Mouse (Mus musculus): ENCODE data around the gene Togaram2. TPM values are rescaled to one million over a fixed set of nuclear protein-coding genes. Genes with fewer than 3 reads are reported as not detected.

Togaram2 gene
- polyA plus RNA-seq, 1 experiment from 2014 or later: 3.4 TPM

GRCm38 (mm10) chr17:71691361-71691875 is 18.4 kb downstream of the Togaram2 start:
- H3K9ac ChIP-seq (ENCODE audit: low read length): no peak overlapping the region
- H3K27me3 ChIP-seq (ENCODE audit: control insufficient read depth, insufficient read depth, low read depth, low read length): no peaks in the 10 kb centered on the region
- no peak overlapping the region for H3K4me3 ChIP-seq (ENCODE audit: low read length)
- H3K9me3 ChIP-seq (ENCODE audit: control insufficient read depth, low read length): no peaks in the 10 kb centered on the region
- H3K4me2 ChIP-seq (ENCODE audit: low read depth, low read length): no peak overlapping the region
- ATAC-seq (ENCODE audit: low read depth): 0 out of 2 replicates have a peak, but pooled peaks have one; percentile 13
- peaks cover 10% of the 10 kb centered on the region for H3K4me1 ChIP-seq (replicated peaks; ENCODE audit: control insufficient read depth, insufficient read depth, low read length)
- WGBS: 41% methylated on average over 11 of the region's 11 CpGs
- H3K36me3 ChIP-seq (ENCODE audit: control insufficient read depth, insufficient read depth, low read length): no peaks in the 10 kb centered on the region
- no peak overlapping the region for H3K27ac ChIP-seq (ENCODE audit: low read length)

- no peak overlapping the region for H3K4me3 ChIP-seq (ENCODE audit: low read length)
- H3K27ac ChIP-seq (ENCODE audit: low read length): no peak overlapping the region
- H3K36me3 ChIP-seq (ENCODE audit: control insufficient read depth, insufficient read depth, low read length): no peaks in the 10 kb centered on the region
- H3K27me3 ChIP-seq (ENCODE audit: control insufficient read depth, insufficient read depth, low read depth, low read length): no peaks in the 10 kb centered on the region
- H3K9me3 ChIP-seq (ENCODE audit: control insufficient read depth, low read length): no peaks in the 10 kb centered on the region
- 38% methylated on average over 5 of the region's 5 CpGs for WGBS
- H3K4me1 ChIP-seq (replicated peaks; ENCODE audit: control insufficient read depth, insufficient read depth, low read length): peaks cover 12% of the 10 kb centered on the region
- H3K9ac ChIP-seq (ENCODE audit: low read length): no peak overlapping the region
- peak; percentile 21; the same call in 1 of the 2 replicates for ATAC-seq (ENCODE audit: low read depth)
- no peak overlapping the region for H3K4me2 ChIP-seq (ENCODE audit: low read depth, low read length)
Observed at GRCm38 (mm10) chr17:71693313-71693712, 20.3 kb downstream of the Togaram2 start.

- H3K27me3 ChIP-seq (ENCODE audit: control insufficient read depth, insufficient read depth, low read depth, low read length): no peaks in the 10 kb centered on the region
- no peak for ATAC-seq (ENCODE audit: low read depth)
- H3K4me2 ChIP-seq (ENCODE audit: low read depth, low read length): no peak overlapping the region
- WGBS: 54% methylated on average over 8 of the region's 8 CpGs
- no peak overlapping the region for H3K9ac ChIP-seq (ENCODE audit: low read length)
- H3K4me3 ChIP-seq (ENCODE audit: low read length): no peak overlapping the region
- H3K4me1 ChIP-seq (replicated peaks; ENCODE audit: control insufficient read depth, insufficient read depth, low read length): peaks cover 12% of the 10 kb centered on the region
- no peaks in the 10 kb centered on the region for H3K36me3 ChIP-seq (ENCODE audit: control insufficient read depth, insufficient read depth, low read length)
- H3K27ac ChIP-seq (ENCODE audit: low read length): no peak overlapping the region
- H3K9me3 ChIP-seq (ENCODE audit: control insufficient read depth, low read length): no peaks in the 10 kb centered on the region
Observed at GRCm38 (mm10) chr17:71693780-71694179, 20.7 kb downstream of the Togaram2 start.

DNA sequence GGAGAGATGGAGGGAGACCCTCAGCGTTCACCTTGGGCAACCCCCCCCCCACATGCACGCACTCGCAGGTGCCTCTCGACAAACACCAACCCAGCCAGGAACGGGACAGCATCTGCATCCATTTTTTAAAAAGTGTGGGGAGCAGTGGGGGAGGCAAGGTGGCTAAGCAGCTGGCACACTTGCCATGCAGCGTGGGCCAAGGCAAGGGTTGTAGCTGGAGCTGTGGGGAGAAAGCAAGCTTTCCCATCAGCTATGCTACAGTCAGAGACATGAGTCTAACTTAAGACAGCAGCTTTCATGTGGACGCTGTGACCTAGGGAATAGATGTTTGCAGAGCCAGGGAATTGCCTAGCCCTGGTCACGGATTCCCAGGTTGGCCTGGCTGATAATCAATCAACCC is 22.1 kb downstream of the Togaram2 start:
- ATAC-seq (ENCODE audit: low read depth): no peak
- Histone ChIP-seq H3K4me2 (ENCODE audit: low read depth, low read length) (no peak overlapping the region), H3K27ac (ENCODE audit: low read length) (no peak overlapping the region), H3K4me3 (ENCODE audit: low read length) (no peak overlapping the region), H3K9me3 (ENCODE audit: control insufficient read depth, low read length) (no peaks in the 10 kb centered on the region), H3K9ac (ENCODE audit: low read length) (no peak overlapping the region), H3K36me3 (ENCODE audit: control insufficient read depth, insufficient read depth, low read length) (no peaks in the 10 kb centered on the region), H3K4me1 (replicated peaks; ENCODE audit: control insufficient read depth, insufficient read depth, low read length) (peaks cover 11% of the 10 kb centered on the region), H3K27me3 (ENCODE audit: control insufficient read depth, insufficient read depth, low read depth, low read length) (no peaks in the 10 kb centered on the region)
- WGBS: 84% methylated on average over 8 of the region's 8 CpGs

DNA sequence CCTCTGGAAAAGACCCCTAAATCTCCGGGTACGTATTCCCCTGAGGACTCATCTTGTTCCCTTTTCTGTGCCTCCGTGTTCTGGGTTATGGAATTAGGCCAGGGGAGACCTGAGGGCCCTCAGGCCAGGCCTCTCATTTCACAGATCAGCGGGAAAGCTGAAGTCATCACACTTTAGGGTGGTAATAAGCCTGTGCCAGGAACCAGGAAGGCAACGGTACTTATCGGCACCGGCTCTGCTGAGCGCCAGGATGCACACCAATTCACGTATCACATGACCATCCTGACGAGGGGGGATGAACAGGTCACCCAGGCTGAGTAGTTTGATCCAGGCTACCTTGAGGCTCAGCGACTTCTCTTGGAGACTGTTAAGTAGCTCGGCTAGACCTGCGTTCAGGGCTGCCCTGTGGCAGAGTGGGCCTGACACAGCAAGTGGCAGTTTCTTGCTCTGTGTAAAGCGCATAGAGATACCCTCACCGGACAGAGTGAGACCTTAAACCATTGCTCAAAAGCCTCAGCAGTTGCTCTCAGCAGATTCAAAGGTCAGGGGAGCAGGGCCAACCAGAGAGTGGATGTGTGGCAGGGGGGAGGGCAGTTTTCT is 22.8 kb downstream of the Togaram2 start:
- no peak for ATAC-seq (ENCODE audit: low read depth)

DNA sequence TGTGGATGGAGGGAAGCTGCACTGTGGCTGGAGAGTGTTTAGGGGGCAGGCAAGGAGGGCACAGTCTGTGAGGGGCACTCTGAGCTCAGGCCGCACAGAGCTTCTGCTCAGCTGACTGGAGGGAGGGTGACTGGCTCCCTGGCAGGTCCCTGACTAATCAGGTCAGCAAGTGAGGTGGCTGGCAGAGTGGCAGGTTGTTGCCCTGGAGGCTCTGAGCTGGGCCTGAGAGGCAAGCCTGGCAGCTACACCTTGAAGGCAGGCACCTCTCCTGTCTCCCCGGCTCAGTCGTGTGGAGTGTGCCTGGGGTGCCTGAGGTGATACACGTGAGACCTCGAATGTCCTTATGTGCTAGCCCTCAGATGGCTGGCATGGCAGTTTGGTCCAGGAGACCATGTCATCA is 23.3 kb downstream of the Togaram2 start:
- Histone ChIP-seq H3K4me3 (ENCODE audit: low read length) (no peak overlapping the region), H3K9me3 (ENCODE audit: control insufficient read depth, low read length) (no peaks in the 10 kb centered on the region), H3K27me3 (ENCODE audit: control insufficient read depth, insufficient read depth, low read depth, low read length) (no peaks in the 10 kb centered on the region), H3K4me2 (ENCODE audit: low read depth, low read length) (no peak overlapping the region), H3K4me1 (replicated peaks; ENCODE audit: control insufficient read depth, insufficient read depth, low read length) (peaks cover 4% of the 10 kb centered on the region; the same call in 1 of the 2 replicates), H3K27ac (ENCODE audit: low read length) (no peak overlapping the region), H3K36me3 (ENCODE audit: control insufficient read depth, insufficient read depth, low read length) (no peaks in the 10 kb centered on the region), H3K9ac (ENCODE audit: low read length) (no peak overlapping the region)
- no peak for ATAC-seq (ENCODE audit: low read depth)
- WGBS: 77% methylated on average over 5 of the region's 5 CpGs

More for the DNA sequence above, 22.8 kb downstream of the Togaram2 start:
- Histone ChIP-seq H3K4me2 (ENCODE audit: low read depth, low read length) (no peak overlapping the region), H3K4me3 (ENCODE audit: low read length) (no peak overlapping the region), H3K9ac (ENCODE audit: low read length) (no peak overlapping the region), H3K36me3 (ENCODE audit: control insufficient read depth, insufficient read depth, low read length) (no peaks in the 10 kb centered on the region), H3K27ac (ENCODE audit: low read length) (no peak overlapping the region), H3K27me3 (ENCODE audit: control insufficient read depth, insufficient read depth, low read depth, low read length) (no peaks in the 10 kb centered on the region), H3K9me3 (ENCODE audit: control insufficient read depth, low read length) (no peaks in the 10 kb centered on the region), H3K4me1 (replicated peaks; ENCODE audit: control insufficient read depth, insufficient read depth, low read length) (peaks cover 7% of the 10 kb centered on the region; the same call in 1 of the 2 replicates)
- 74% methylated on average over 15 of the region's 15 CpGs for WGBS

DNA sequence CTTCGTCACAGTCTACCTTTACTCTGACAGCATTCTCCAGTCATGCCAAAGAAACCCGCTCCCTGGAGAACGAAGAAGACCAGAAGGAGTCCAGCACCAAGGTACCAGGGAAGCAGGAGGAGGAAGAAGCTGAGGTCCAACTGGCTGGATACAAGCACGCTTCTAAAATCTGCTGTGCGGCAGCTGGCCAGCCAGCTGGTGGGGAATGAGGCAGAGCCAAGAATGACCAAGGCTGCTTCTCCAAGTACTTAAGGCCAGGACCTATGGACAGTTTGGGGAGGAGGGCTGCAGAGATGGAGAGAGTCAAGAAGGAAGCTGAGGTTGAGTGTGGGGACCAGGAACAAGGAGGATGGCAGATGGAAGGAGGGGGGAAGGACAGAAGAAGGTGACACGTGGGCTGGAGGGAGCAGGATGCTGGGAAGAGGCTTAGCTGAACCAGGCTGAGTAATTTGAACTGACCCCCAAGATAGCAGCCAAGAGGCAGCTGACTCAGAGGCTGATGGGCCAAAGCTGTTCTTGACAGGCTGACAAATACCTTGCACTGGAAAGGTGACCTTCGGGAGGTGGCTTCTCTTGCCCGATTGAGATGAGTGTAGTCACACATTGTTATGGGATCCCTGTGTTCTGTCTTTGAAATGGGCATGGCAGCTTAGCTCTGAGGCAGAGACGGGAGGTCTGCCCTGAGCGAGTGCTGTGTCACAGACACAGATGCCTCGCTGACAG is 25.0 kb downstream of the Togaram2 start:
- Histone ChIP-seq H3K9ac (ENCODE audit: low read length) (no peak overlapping the region), H3K9me3 (ENCODE audit: control insufficient read depth, low read length) (no peaks in the 10 kb centered on the region), H3K36me3 (ENCODE audit: control insufficient read depth, insufficient read depth, low read length) (no peaks in the 10 kb centered on the region), H3K4me3 (ENCODE audit: low read length) (no peak overlapping the region), H3K4me1 (replicated peaks; ENCODE audit: control insufficient read depth, insufficient read depth, low read length) (0 out of 2 replicates have a peak, but pooled peaks cover 2% of the 10 kb centered on the region), H3K27ac (ENCODE audit: low read length) (no peak overlapping the region), H3K4me2 (ENCODE audit: low read depth, low read length) (no peak overlapping the region), H3K27me3 (ENCODE audit: control insufficient read depth, insufficient read depth, low read depth, low read length) (no peaks in the 10 kb centered on the region)
- ATAC-seq (ENCODE audit: low read depth): peak; percentile 41
- 58% methylated on average over 11 of the region's 11 CpGs for WGBS

- H3K4me3 ChIP-seq (ENCODE audit: low read length): no peak overlapping the region
- H3K9me3 ChIP-seq (ENCODE audit: control insufficient read depth, low read length): no peaks in the 10 kb centered on the region
- no peaks in the 10 kb centered on the region for H3K36me3 ChIP-seq (ENCODE audit: control insufficient read depth, insufficient read depth, low read length)
- WGBS: 39% methylated on average over 11 of the region's 11 CpGs
- H3K9ac ChIP-seq (ENCODE audit: low read length): no peak overlapping the region
- no peaks in the 10 kb centered on the region for H3K27me3 ChIP-seq (ENCODE audit: control insufficient read depth, insufficient read depth, low read depth, low read length)
- no peak overlapping the region for H3K4me2 ChIP-seq (ENCODE audit: low read depth, low read length)
- peak; percentile 66; the same call in 1 of the 2 replicates for ATAC-seq (ENCODE audit: low read depth)
- H3K4me1 ChIP-seq (replicated peaks; ENCODE audit: control insufficient read depth, insufficient read depth, low read length): 0 out of 2 replicates have a peak, but pooled peaks cover 2% of the 10 kb centered on the region
- H3K27ac ChIP-seq (ENCODE audit: low read length): no peak overlapping the region
Observed at GRCm38 (mm10) chr17:71698619-71698956, 25.5 kb downstream of the Togaram2 start.

DNA sequence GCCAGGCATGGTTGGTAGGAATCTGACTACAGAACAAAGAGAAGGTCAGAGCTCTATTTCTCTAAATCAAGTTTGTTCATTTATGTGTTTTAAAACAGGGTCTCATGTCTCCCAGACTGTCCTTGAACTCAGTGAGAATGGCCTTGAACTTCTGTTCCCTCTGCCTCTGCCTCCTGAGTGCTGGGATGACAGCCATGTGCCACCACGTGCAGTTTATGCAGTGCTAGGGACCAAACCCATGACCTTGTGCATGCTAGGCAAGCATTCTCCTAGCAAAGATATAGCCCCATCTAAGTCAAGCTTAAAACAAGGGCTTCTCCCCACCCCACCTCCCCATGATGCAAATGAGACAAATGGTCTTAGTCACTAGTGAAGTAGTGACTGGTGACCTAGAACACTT is 32.1 kb downstream of the Togaram2 start:
- Histone ChIP-seq H3K9ac (ENCODE audit: low read length) (no peak overlapping the region), H3K27ac (ENCODE audit: low read length) (no peak overlapping the region), H3K4me2 (ENCODE audit: low read depth, low read length) (no peak overlapping the region), H3K4me3 (ENCODE audit: low read length) (no peak overlapping the region), H3K36me3 (ENCODE audit: control insufficient read depth, insufficient read depth, low read length) (no peaks in the 10 kb centered on the region), H3K4me1 (replicated peaks; ENCODE audit: control insufficient read depth, insufficient read depth, low read length) (no peaks in the 10 kb centered on the region), H3K9me3 (ENCODE audit: control insufficient read depth, low read length) (0 out of 2 replicates have a peak, but pooled peaks cover 4% of the 10 kb centered on the region), H3K27me3 (ENCODE audit: control insufficient read depth, insufficient read depth, low read depth, low read length) (no peaks in the 10 kb centered on the region)
- 50% methylated on average over 1 of the region's 1 CpGs for WGBS
- no peak; the same call in 1 of the 2 replicates for ATAC-seq (ENCODE audit: low read depth)

All from lung, embryonic 16.5 days (tissue).